Mouse (Mus musculus) adipocyte (in vitro differentiated cells): ENCODE results near the gene Chl1.

Experiments
- DNase-seq: peaks from one replicate; pipeline ENCODE4 v3.0.0-alpha.2; 2016; ENCODE audit warnings: low spot score

Chl1 gene

GRCm38 (mm10) chr6:103665677-103666316 lies 155.4 kb downstream of the Chl1 start:
- no peak for DNase-seq

DNA sequence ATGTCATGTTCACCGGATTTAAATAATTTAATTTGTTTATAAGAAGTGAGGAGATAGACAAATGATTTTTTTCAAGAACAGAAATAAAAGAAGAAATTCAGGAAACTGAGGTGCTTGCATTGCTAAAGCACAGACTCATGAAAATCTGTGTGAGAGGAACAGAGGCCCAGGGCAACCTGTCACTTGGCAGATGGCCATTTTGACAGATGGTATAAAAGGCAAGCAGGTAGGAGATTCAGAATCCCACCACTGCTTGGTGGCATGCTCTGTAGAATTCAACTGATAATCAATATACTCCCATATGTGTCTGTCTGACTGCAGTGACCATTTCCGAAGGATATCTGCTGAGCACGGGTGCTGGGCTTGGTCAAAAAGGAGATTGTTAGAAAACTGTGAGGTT lies 162.7 kb downstream of the Chl1 start:
- no peak for DNase-seq

GRCm38 (mm10) chr6:103674332-103674731 lies 163.9 kb downstream of the Chl1 start:
- no peak for DNase-seq

GRCm38 (mm10) chr6:103675145-103675544 lies 164.8 kb downstream of the Chl1 start:
- no peak for DNase-seq

- DNase-seq, result no peak
Observed at GRCm38 (mm10) chr6:103676664-103677063, 166.3 kb downstream of the Chl1 start.

GRCm38 (mm10) chr6:103677072-103677471 lies 166.7 kb downstream of the Chl1 start:
- DNase-seq, result no peak

GRCm38 (mm10) chr6:103682854-103683574 lies 172.6 kb downstream of the Chl1 start:
- DNase-seq, result peak; percentile 52

GRCm38 (mm10) chr6:103692511-103692910 lies 182.1 kb downstream of the Chl1 start:
- DNase-seq, result no peak

GRCm38 (mm10) chr6:103697349-103698028 lies 187.1 kb downstream of the Chl1 start:
- peak; percentile 29 for DNase-seq

DNA sequence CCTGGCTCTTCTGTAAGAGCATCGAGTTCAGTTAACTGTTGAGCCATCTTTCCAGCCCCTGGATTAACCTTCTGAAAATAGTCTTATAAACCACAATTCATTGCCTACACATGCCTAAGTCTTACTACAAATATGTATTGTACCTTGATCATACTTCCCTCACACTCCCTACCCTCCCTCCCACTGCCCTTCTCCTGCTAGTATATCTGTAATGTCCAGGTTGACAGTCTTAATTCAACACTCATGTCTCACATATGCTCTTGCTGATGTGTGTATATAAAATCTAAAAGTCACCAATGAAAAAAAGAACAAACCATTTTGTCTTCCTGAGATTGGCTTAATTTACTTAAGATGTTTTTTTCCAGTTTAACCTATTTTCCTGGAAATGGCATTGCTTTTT lies 189.1 kb downstream of the Chl1 start:
- DNase-seq, result no peak

DNA sequence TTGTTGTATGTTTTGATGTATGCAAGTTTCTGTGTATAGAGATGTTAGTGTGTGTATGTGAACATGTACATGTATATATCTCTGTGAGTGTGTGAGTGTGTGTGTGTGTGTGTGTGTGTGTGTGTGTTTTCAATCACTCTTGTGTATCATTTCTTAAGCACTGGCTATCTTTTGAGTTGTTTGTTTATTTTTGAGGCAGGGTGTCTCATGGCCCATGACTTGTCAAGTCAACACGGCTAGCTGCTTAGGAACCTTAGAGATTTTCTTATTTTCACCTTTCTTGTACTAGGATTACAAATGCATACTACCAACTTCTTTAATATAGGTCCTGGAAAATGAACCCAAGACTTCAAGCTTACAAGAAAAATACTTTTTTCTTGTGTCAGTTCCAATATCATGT lies 189.5 kb downstream of the Chl1 start:
- DNase-seq, result no peak

- DNase-seq, result no peak
Observed at GRCm38 (mm10) chr6:103700336-103700735, 189.9 kb downstream of the Chl1 start.

DNA sequence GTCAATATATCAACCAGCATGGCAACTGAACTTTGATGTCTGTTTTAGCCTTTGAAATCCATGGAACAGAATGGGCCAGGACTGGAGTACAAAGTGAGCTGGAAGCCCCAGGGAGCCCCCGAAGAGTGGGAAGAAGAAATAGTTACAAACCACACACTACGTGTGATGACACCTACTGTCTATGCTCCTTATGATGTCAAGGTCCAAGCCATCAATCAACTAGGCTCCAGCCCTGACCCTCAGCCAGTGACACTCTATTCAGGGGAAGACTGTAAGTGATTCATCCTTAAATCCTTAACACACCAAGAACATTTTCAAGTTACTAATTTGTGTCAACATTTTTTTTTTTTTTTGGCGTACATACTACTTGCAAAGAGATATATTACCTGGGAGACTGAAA lies 196.0 kb downstream of the Chl1 start:
- DNase-seq, result no peak

DNA sequence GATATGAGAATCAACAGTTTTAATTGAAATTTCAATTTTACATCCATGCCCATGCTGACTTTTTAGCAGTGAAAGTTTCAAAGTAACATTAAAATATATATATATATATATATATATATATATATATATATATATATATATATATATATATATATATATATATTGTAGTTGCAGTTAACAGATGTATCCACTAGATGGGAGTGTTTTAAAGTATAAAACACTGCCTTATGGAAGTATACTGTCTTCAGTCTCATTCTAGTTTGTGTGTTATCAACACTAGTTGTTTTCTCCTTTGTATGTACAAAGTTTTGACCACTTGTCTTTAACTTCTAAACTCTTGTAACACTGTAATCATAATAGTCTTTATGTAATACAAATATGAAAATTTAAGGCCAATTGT lies 228.9 kb downstream of the Chl1 start:
- DNase-seq, result no peak

DNA sequence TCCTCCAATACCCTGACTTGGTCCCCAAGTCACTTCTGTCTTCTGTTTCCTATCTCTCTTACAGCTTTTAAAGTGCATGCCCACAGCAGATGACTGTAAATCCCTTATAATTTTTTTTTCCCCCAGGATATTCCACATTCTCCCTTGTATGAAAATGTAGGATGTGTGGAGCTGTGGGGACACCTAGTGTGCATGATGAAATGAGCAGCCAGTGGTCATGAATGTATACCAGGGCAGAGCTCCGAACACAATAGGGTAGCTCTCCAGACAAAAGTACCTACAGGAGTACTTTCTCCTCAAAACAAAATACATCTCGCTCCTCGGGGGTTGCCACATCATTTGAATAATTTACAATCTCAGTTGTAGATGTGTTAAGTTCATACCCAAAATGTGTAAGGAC lies 232.4 kb downstream of the Chl1 start:
- DNase-seq, result no peak

- no peak for DNase-seq
Observed at GRCm38 (mm10) chr6:103746103-103746502, 235.7 kb downstream of the Chl1 start.

DNA sequence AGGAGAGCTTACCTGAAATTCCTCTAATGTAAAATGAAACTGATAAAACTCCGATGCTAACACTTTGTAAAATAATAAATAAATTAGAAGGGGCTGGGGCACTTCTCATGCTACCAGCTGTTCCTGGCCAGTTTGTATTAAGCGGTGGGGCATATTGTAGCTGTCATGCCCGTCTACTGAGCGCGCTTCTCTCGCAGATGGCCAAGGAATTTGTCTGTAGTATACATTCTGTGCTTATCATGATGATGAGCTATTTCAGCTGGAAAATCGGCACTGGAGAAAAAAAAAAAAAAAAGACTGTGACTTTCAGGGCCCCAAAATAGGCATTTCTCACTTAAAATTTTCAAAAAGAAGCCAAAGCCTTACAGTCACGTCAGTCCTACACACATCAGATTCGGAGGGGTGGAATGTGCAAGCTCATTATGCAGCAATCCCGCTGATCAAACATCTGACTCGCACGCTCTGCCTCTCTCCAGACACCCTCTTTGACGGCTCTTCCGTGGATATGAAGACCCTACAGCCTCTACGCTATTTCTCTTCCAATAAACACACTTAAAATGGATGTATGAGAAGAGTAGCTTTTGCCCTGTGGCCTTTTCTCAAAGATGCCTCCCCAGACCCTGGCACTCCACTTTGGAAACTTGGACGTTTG lies 238.9 kb downstream of the Chl1 start:
- DNase-seq, result no peak

GRCm38 (mm10) chr6:103753891-103754290 lies 243.5 kb downstream of the Chl1 start:
- no peak for DNase-seq

- DNase-seq, result no peak
Observed at GRCm38 (mm10) chr6:103766830-103767229, 256.4 kb downstream of the Chl1 start.

GRCm38 (mm10) chr6:103781058-103781457 lies 270.7 kb downstream of the Chl1 start:
- no peak for DNase-seq

- no peak for DNase-seq
Observed at GRCm38 (mm10) chr6:103791077-103791632, 280.8 kb downstream of the Chl1 start.

GRCm38 (mm10) chr6:103795241-103795640 lies 284.9 kb downstream of the Chl1 start:
- no peak for DNase-seq
